Mouse (Mus musculus) liver, embryonic 15.5 days (tissue): ENCODE measurements around the gene Tspan3. TPM values are rescaled to one million over a fixed set of nuclear protein-coding genes. Genes with fewer than 3 reads are reported as not detected.

Experiments
- ATAC-seq: fragments of 200-750 bp; cut with Nextera tagmentation; 2 replicates; pipeline ENCODE4 v1.8.0; 2017; ENCODE audit warnings: moderate number of reproducible peaks, mild to moderate bottlenecking, moderate library complexity; ENCODE audit not compliant: insufficient read depth
- H3K27ac ChIP-seq: fragments of 300-500 bp; sonication (generic); replicated peaks from 2 replicates; pipeline ENCODE4 v1.5.1; 2015; ENCODE audit warnings: mild to moderate bottlenecking, inconsistent platforms
- H3K27me3 ChIP-seq: fragments of 300-500 bp; sonication (generic); 2 replicates; pipeline ENCODE4 v1.6.1; 2015; ENCODE audit warnings: mild to moderate bottlenecking, inconsistent platforms
- H3K36me3 ChIP-seq: fragments of 300-500 bp; sonication (generic); replicated peaks from 2 replicates; pipeline ENCODE4 v1.6.1; 2015; ENCODE audit warnings: moderate library complexity, mild to moderate bottlenecking, inconsistent platforms
- H3K4me1 ChIP-seq: fragments of 300-500 bp; sonication (generic); replicated peaks from 2 replicates; pipeline ENCODE4 v1.6.1; 2015; ENCODE audit warnings: inconsistent platforms
- H3K4me2 ChIP-seq: fragments of 300-500 bp; sonication (generic); 2 replicates; pipeline ENCODE4 v1.6.1; 2015; ENCODE audit warnings: moderate library complexity, mild to moderate bottlenecking, inconsistent platforms
- H3K4me3 ChIP-seq: fragments of 300-500 bp; sonication (generic); replicated peaks from 2 replicates; pipeline ENCODE4 v1.5.1; 2015; ENCODE audit warnings: mild to moderate bottlenecking, inconsistent platforms
- H3K9ac ChIP-seq: fragments of 300-500 bp; sonication (generic); 2 replicates; pipeline ENCODE4 v1.6.1; 2015; ENCODE audit warnings: moderate library complexity, mild to moderate bottlenecking, inconsistent platforms
- H3K9me3 ChIP-seq: fragments of 300-500 bp; sonication (generic); replicated peaks from 2 replicates; pipeline ENCODE4 v1.6.1; 2016; ENCODE audit warnings: inconsistent platforms
- WGBS: fragments of 180-500 bp; shearing (Covaris S2); methylation state at CpG from one replicate; pipeline ENCODE4 v1.1.7; 2015; ENCODE audit warnings: mixed read lengths; ENCODE audit not compliant: insufficient replicate concordance; 5-methylcytosine and 5-hydroxymethylcytosine counted together
- polyA plus RNA-seq: library from polyadenylated mRNA; unstranded; fragments of >200 nt; fragmentation: Nextera tagmentation; extraction: Ambion mirVana; gene quantifications from 2 replicates; pipeline ENCODE4 v1.2.1, GENCODE M21; 2015

Gene Tspan3
- polyA plus RNA-seq, 1 experiment from 2014 or later, result 26.3 TPM

DNA sequence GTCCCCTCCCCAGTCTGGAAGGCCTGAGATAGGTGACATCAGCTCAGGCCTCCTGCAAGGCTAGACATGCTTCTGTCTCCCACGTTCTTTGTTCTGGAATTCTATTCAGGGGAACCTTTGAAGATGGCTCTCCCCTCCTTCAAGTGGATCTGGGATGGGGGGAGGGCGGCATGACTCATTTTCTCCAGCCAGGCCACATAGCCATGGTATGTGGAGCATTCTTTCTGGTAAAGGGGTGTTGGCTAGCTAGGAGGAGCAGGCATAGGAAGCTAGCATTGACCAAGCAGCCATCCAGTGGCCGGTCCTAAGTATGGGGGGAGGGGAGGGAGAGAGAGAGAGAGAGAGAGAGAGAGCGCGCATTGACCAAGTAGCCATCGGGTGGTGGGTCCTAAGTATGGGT lies 57.8 kb downstream of the Tspan3 start:
- Histone ChIP-seq H3K4me3 (no peak overlapping the region), H3K9ac (no peak overlapping the region), H3K4me2 (no peak overlapping the region), H3K27ac (no peak overlapping the region; the same call in 1 of the 2 replicates), H3K9me3 (no peaks in the 10 kb centered on the region), H3K36me3 (no peaks in the 10 kb centered on the region), H3K4me1 (peaks cover 5% of the 10 kb centered on the region; the same call in 1 of the 2 replicates), H3K27me3 (no peaks in the 10 kb centered on the region)
- 35% methylated on average over 6 of the region's 6 CpGs for WGBS
- no peak for ATAC-seq

DNA sequence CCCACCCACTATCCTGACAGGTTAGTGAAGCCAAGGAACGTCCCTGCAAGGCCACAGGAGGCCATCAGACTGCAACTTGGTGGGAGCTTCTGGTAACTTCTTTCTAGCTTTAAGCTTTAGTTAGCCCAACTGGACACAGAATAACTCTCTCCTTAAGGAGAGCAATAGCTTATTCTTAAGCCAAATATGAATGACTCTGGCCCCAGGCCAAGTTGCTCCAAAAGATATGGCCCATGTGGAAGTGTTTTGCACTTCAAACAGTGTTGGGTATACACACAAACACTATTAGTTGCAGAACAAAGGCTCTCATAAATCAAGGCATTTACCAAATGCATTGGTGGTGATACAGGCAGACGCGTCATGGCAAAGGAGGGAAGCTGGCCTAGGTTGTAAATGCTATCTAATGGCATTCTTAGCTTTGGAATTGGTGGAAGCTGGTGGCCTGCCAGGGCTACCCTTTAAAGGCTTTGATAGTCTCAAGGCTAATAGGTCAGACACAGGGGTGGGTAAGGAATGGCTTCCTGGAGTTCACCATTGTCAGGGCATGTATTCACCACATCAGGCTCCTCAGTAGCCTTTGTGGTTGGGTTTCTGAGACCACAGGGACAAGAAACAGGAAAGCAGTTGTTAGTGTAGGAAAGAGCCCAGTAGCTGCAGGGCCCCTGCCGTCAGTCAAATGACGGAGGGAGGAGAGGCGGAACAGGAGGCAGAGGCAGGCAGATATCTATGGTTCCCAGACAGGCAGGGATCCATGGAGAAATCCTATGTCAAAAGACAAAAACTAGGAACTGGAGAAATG lies 58.8 kb downstream of the Tspan3 start:
- no peak for ATAC-seq
- H3K9me3 ChIP-seq, result no peaks in the 10 kb centered on the region
- H3K4me1 ChIP-seq, result peaks cover 5% of the 10 kb centered on the region; the same call in 1 of the 2 replicates
- no peaks in the 10 kb centered on the region for H3K36me3 ChIP-seq
- no peaks in the 10 kb centered on the region for H3K27me3 ChIP-seq
- H3K4me3 ChIP-seq, result no peak overlapping the region
- no peak overlapping the region for H3K9ac ChIP-seq
- 42% methylated on average over 6 of the region's 6 CpGs for WGBS
- H3K4me2 ChIP-seq, result no peak overlapping the region
- H3K27ac ChIP-seq, result 0 out of 2 replicates have a peak overlapping the region, but pooled peaks have one; percentile 14

DNA sequence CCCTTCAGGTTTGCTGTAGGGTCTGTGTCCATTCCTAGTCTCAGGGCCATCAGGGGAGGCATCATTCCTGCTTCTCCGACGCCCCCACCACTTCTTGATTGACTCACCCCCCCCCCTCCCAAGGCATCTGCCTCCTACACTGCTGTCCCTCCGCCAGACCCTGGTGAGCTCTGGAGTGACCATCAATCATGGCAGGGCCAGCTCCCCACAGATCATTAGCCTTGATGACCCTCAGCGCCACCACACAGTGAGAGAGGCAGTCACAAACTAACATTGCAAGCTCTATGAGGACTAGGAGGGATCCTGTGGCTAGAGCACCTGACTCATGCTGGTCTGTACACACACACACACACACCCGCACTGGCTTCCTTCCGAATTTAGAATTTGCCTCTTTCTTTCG lies 60.4 kb downstream of the Tspan3 start:
- H3K4me1 ChIP-seq, result peaks cover 5% of the 10 kb centered on the region; the same call in 1 of the 2 replicates
- ATAC-seq, result no peak
- H3K9me3 ChIP-seq, result no peaks in the 10 kb centered on the region
- no peaks in the 10 kb centered on the region for H3K27me3 ChIP-seq
- 32% methylated on average over 7 of the region's 7 CpGs for WGBS
- no peak overlapping the region for H3K4me3 ChIP-seq
- H3K9ac ChIP-seq, result no peak overlapping the region
- peak overlapping the region; percentile 24; the same call in 1 of the 2 replicates for H3K27ac ChIP-seq
- H3K36me3 ChIP-seq, result no peaks in the 10 kb centered on the region
- H3K4me2 ChIP-seq, result no peak overlapping the region

DNA sequence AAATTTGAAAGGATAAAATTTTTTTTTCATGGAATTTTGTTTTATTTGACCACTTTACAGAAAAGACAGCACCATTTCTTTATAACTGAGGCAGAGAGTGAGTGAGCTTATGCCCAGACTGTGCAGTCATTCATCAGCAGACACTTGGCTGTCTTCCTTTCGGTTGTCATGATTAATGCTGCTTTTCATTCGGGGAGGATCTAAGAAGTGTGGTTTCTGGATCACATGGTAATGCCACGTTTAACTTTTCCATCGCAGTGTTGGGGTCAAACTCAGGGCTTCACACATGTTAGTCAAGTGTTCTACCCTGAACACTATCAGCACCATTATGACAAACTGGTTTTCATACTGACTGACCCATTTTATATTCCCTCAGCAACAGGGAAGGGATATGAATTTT lies 64.3 kb downstream of the Tspan3 start:
- H3K36me3 ChIP-seq, result no peaks in the 10 kb centered on the region
- no peak overlapping the region for H3K4me2 ChIP-seq
- H3K9me3 ChIP-seq, result no peaks in the 10 kb centered on the region
- 20% methylated on average over 4 of the region's 4 CpGs for WGBS
- H3K4me3 ChIP-seq, result no peak overlapping the region
- no peak overlapping the region for H3K9ac ChIP-seq
- H3K27me3 ChIP-seq, result no peaks in the 10 kb centered on the region
- no peak overlapping the region for H3K27ac ChIP-seq
- no peak for ATAC-seq
- H3K4me1 ChIP-seq, result peaks cover 1% of the 10 kb centered on the region; the same call in 1 of the 2 replicates

DNA sequence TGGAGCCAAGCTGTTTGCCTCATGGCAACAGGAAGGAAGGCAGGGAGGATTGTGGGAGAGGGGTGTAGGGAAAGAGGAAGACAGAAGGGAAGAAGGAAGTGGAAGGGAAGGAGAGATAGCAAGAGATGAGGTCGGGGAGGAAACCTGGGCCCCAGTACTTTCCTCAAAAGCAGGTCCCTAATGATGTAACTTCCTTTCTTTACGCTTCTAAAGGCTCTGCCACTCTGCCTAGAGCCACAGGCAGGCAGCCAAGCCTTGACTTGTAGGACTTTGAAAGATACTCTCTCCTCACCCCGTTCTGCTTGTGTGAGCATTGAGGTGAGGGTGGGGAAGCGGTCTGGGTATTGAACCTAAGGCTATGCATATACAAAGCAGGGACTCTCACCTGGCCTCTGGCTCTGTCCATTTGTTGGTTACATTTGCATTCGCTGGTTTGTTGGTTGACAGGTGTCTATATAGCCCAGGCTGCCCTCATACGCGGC lies 65.2 kb downstream of the Tspan3 start:
- H3K27me3 ChIP-seq, result no peaks in the 10 kb centered on the region
- ATAC-seq, result no peak
- no peaks in the 10 kb centered on the region for H3K9me3 ChIP-seq
- no peak overlapping the region for H3K4me2 ChIP-seq
- H3K4me1 ChIP-seq, result no peaks in the 10 kb centered on the region
- H3K36me3 ChIP-seq, result no peaks in the 10 kb centered on the region
- no peak overlapping the region for H3K9ac ChIP-seq
- H3K27ac ChIP-seq, result no peak overlapping the region
- 49% methylated on average over 7 of the region's 7 CpGs for WGBS
- no peak overlapping the region for H3K4me3 ChIP-seq

DNA sequence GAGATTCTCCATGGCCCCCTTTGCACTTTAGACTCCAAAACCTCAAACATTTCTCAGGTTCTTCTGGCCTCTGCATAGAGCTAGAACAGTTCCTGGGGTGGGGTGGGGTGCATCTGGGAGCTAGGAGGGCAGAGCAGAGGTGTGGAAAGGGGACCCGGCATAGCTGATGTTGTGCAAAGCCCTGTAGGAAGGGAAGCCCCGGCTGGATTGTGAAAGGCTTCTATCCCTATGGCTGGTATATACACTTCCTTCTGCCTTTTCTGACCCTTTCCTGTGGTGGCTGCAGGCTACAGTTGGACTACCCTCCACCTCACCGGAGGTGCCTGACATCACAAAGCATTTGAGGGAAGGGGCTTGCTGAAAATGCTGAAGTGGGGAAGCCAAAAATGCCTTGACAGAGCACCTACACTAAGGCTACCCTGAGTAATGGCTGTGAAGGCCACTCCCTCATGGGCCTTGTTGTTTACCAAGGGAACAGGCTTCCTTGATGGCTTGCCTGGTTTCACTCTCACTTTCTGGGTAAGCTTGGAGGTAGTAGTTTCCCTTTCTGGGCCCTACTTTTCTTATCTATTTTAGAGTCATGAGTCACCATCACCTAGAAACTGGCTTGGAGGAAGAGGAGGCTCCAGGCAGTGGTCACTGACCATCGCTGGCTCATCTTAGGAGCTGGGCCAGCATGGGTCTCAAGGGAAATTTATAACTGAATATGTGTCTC lies 67.5 kb downstream of the Tspan3 start:
- H3K27me3 ChIP-seq, result no peaks in the 10 kb centered on the region
- no peak overlapping the region for H3K9ac ChIP-seq
- WGBS, result 30% methylated on average over 4 of the region's 4 CpGs
- no peaks in the 10 kb centered on the region for H3K36me3 ChIP-seq
- H3K9me3 ChIP-seq, result no peaks in the 10 kb centered on the region
- no peak overlapping the region for H3K4me3 ChIP-seq
- no peak overlapping the region for H3K4me2 ChIP-seq
- ATAC-seq, result no peak
- H3K4me1 ChIP-seq, result no peaks in the 10 kb centered on the region
- 0 out of 2 replicates have a peak overlapping the region, but pooled peaks have one; percentile 33 for H3K27ac ChIP-seq

DNA sequence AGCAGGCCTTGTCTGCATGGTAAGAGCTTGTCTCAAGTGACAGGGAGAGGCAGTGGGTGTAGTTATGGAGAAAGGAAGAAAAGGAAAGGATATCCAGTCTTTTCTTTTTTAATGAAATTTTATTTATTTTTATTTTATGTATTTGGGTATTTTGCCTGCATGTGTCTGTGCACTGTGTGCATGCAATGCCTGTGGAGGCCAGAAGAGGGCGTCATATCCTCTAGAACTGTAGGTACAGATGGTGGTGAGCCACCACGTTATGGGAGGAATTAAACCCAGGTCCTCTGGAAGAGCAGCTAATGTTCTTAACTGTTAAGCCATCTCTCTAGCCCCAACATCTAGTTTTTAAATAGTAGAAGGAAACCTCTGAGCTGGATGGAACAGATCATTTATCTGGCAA lies 73.2 kb downstream of the Tspan3 start:
- Histone ChIP-seq H3K9ac (no peak overlapping the region), H3K36me3 (no peaks in the 10 kb centered on the region), H3K27ac (no peak overlapping the region), H3K4me2 (peak overlapping the region; percentile 36), H3K4me3 (peak overlapping the region; percentile 42), H3K4me1 (no peaks in the 10 kb centered on the region), H3K27me3 (no peaks in the 10 kb centered on the region), H3K9me3 (no peaks in the 10 kb centered on the region)
- ATAC-seq, result no peak
- 29% methylated on average over 2 of the region's 2 CpGs for WGBS

DNA sequence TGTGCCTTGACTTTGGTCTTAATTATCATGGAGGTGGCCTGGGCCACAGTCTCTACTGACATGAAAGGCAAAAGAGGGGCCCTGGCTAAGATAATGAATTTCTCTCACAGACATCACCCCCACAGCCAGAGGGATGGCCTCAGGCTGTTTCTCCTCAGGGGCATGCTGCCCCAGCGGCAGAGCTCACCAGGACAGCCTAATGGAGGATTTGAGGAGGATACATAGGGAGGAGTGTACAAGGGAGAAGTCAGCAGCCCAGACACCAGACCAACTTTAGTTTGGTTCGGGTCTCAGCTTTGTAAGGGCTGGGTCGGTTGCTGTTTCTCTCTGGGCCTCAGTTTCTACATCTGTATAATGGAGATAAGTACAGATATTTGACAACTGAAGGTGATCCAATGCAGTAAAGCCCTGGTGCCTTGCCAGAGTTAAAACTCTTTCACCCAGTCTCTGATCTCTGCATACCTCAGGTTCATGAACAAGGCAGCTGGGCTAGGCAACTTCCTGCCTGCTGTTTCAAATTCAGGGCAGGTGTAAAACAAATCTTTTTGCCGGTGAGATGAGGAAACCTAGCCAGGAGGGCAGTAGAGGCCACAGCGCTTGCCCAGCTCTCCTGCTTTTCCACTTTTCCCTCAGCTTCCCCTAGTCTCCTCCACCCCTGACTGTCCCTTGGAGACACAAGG lies 74.6 kb downstream of the Tspan3 start:
- H3K4me3 ChIP-seq, result peak overlapping the region; percentile 42
- H3K27ac ChIP-seq, result peak overlapping the region; percentile 29; the same call in 1 of the 2 replicates
- no peak for ATAC-seq
- no peaks in the 10 kb centered on the region for H3K36me3 ChIP-seq
- H3K9me3 ChIP-seq, result no peaks in the 10 kb centered on the region
- no peaks in the 10 kb centered on the region for H3K4me1 ChIP-seq
- H3K4me2 ChIP-seq, result peak overlapping the region; percentile 36; the same call in 1 of the 2 replicates
- peak overlapping the region; percentile 6; the same call in 1 of the 2 replicates for H3K9ac ChIP-seq
- 27% methylated on average over 5 of the region's 5 CpGs for WGBS
- no peaks in the 10 kb centered on the region for H3K27me3 ChIP-seq

DNA sequence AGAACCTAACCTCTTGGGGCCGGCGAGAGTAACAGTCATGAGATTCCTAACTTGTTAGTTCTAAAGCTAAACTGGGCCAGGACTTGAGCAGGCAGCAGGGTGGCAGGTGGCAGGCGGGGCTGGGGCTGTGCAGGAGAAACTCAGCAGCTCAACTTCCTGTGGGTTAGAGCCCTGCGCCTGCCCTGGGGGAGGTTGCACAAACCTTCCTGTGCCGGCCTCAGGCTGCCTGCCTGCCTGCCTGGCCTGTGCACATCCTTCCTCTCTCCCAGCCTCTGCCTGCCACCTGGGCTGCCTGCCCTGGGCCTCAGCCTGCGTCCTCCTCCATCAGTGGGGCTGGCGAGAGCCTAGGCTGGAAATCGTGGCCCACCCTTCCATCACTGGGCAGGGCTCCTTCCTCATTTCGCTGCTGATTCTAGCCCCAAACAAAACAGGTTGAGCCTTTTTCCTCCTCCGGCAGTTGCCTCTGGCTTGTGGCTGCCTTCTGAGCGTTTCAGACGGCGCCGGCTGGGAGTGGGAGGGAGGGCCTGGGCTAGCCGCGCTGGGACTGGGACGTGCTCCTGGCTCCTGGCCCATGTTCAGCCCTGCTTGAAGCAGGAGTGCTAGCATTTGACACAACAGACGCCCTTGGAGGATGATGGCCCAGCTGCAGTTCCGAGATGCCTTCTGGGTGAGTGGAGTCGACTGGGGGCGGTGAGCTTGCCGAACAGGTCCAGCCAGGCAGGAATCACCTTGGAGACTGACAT lies 75.3 kb downstream of the Tspan3 start, which contains the start of gene Pstpip1:
Gene Pstpip1, plus strand, starts transcription at position 185 of the 743 bp plus-strand sequence.
- 0 out of 2 replicates have a peak, but pooled peaks have one; percentile 40 for ATAC-seq
- 0 out of 2 replicates have a peak within 1 kb of the TSS, but pooled peaks have one; percentile 18 for H3K4me2 ChIP-seq
- peak within 1 kb of the TSS; percentile 29; the same call in 1 of the 2 replicates for H3K27ac ChIP-seq
- H3K4me3 ChIP-seq, result peak within 1 kb of the TSS; percentile 42
- H3K9ac ChIP-seq, result peak within 1 kb of the TSS; percentile 6; the same call in 1 of the 2 replicates
- no peaks in the 10 kb centered on the region for H3K4me1 ChIP-seq
- no peaks in the 10 kb centered on the region for H3K36me3 ChIP-seq
- no peaks in the 10 kb centered on the region for H3K9me3 ChIP-seq
- H3K27me3 ChIP-seq, result no peaks in the 10 kb centered on the region
- WGBS, result 12% methylated on average over 22 of the region's 22 CpGs

DNA sequence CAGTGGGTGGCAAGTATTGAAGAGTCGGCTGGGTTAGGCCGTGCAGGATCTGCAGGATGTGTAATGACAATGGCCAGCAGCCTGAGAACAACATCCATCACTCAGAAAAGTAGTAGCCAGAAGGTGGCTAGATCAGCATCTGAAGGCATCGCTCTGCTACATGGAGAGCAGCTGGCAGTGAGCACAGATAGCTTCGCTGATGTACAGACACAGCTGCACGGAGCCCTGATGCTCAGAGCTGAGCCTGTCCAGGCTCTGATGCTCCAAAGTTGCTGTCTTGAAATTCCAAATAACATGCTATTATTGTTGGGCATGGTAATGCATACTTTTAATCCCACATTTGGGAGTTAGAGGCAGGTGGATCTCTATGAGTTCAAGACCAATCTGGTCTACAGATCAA lies 78.8 kb downstream of the Tspan3 start:
- Histone ChIP-seq H3K36me3 (no peaks in the 10 kb centered on the region), H3K4me3 (no peak overlapping the region), H3K9ac (no peak overlapping the region), H3K4me2 (no peak overlapping the region), H3K9me3 (no peaks in the 10 kb centered on the region), H3K27me3 (no peaks in the 10 kb centered on the region), H3K27ac (no peak overlapping the region), H3K4me1 (no peaks in the 10 kb centered on the region)
- no peak for ATAC-seq
- 59% methylated on average over 5 of the region's 5 CpGs for WGBS
